Mouse (Mus musculus) left cerebral cortex, adult 18-20 months (tissue): Measurements from ENCODE around the gene Olfr769. TPM values are rescaled to one million over a fixed set of nuclear protein-coding genes. Genes with fewer than 3 reads are reported as not detected.
"Not testable (repeated sequence)": the region's sequence is repeated elsewhere in the genome, so short reads cannot be mapped to it uniquely, and the experiment has no call there.

Experiments
- DNase-seq, 2 experiments: peaks; one replicate each; pipeline ENCODE4 v3.0.0; 2021 to 2022; ENCODE audit warnings: low spot score in 2 of 2, mixed read lengths in 1 of 2
- long read RNA-seq, 2 experiments: library from polyadenylated mRNA; stranded (forward); transcript quantifications; one replicate each; pipeline ENCODE4 v2.0.0; 2021
- total RNA-seq, 2 experiments: library from RNA; stranded (reverse); gene quantifications; 2 replicates each; pipeline ENCODE4 v1.2.3; 2021

The Olfr769 gene
- total RNA-seq: not detected
- long read RNA-seq, experiment 1: 0 reads
- long read RNA-seq, experiment 2: 0 reads

DNA sequence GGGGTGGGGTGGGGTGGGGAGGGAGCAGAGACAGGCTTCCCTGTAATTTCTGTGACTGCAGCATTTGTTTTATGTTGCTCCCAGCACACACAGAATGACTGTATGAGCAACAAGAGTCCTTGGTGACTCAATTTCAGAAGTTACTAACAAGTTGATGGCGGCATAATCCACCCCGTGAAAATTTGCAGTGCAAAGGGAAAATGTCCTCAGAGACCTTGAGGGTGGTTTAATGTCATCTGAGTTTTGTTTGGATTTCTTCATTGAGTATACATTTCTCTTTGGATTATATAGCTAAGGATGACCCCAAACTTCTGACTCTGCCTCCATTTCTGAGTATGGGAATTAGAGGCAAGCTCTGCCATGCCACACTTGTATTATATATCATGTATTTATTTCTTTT is at the start of gene Olfr769:
TSS of gene Olfr769 (minus strand) at position 101 of the 400 bp plus-strand sequence.
- no peak for DNase-seq

DNA sequence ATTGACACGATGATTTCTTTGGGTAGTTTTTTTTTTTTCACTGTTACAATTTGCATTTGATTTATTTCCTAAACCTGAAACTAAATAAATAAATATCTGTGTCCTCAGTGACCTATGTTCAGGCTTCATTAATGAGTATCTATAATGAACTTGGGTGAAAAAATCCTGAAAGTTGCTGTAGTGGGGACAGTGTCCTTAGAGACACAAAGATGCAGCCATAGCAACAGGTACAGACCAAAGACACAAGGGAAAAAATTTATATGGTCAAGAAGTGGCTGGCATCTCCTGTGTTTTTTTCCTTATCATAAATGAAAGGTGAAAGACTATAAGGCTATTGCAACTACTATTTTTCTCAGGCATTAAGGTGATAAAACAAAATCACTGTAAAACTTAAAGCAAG is 47.0 kb upstream of the Olfr769 start, which contains the start of gene Olfr771:
TSS of gene Olfr771 (minus strand) at position 101 of the 400 bp plus-strand sequence.
- DNase-seq: no peak

DNA sequence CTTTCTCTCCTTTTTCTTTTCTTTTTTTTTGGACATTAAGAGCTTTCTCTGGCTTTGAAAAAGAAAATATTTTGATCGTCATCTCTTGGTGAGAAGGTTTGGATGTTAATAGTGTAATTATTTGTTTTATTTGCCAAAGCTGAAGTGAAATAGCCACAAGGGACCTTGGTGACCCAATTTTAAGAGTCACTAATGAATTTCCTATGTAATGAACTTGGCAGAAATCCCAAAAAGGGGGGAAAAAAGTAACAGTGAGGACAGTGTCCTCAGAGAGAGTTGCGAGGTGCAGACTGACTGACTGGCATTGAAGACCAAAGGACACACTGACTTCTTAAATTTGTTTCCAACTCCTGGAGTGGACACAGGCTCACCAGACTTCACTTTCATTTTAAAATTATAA is 21.2 kb upstream of the Olfr769 start, which contains the start of gene Olfr770:
TSS of gene Olfr770 (minus strand) at position 101 of the 400 bp plus-strand sequence.
- DNase-seq: no peak

DNA sequence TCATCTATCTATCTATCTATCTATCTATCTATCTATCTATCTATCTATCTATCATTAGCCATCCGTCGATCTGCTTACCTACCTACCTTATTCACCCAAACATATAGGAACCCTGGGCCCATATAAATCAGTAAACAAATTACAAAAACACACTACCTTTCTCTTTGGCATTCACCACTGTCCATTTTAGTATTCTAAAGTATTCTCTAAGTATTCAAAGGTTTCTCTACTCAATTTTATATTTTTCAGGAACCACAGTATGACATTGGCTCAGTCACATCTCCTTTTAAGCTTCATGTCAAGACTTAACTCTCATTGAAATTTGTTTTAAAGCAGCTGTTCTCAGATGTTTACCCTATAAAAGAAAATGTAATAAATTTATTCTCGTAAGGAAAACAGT is 2.5 kb downstream of the Olfr769 start:
- DNase-seq: no peak

DNA sequence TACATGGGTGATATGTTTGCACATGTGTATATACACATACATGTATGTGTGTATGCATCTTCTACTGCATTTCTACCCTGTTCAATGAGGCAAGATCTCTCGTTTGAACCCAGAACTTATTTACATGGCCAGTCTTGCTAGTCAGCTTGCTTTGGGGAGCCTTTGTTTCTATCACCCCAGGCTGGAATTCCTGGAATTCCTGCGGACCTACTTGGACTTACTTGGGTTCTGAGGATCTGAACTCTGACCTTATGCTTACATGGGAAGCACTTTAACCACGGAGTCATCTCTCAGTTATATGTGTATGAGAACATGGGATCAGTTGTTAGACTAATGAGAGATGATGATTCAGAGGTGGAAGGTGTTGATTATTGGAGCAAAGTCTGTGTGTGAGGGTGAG is 16.4 kb downstream of the Olfr769 start:
- DNase-seq: no peak

DNA sequence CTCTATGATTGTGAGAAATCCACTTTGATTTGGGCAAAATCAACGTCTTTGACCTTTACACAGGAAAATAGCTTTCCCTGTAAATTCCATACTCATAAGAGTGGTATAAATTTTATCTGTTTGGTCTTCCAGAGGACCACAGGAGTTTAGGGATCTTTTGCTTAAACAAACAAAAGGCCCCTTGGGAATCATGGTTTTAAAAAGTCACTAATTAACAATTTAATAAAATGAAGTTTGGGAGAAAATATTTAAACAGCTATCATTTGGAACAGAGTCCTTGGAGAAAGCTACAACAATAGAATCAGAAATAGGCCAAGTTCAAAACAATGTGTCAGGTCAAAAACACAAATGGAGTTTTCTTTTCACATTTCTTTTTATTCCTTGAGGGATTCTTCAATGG is 18.4 kb downstream of the Olfr769 start, which contains the start of gene Olfr768:
TSS of gene Olfr768 (minus strand) at position 101 of the 400 bp plus-strand sequence.
- DNase-seq: no peak

DNA sequence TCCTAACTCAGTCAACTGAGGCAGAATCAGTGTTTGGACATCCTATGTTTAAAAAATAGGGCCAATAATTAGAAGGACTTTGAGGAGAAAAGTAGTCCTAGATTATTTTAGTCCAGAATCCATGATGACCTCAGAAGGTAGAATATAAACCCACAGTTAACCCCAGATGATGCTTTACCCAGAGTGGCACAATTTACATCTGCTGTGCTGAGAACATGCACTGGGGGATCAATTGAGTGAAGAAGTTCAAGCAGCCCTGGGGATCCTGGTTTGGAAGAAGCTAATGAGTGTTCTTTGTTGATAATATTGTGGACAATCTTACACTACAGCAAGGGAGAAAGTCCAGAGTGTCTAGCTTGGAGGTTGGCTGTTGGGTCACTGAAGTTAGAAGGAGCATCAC is 34.9 kb downstream of the Olfr769 start, which contains the start of gene Olfr767:
TSS of gene Olfr767 (minus strand) at position 101 of the 400 bp plus-strand sequence.
- DNase-seq: not testable (repeated sequence)

DNA sequence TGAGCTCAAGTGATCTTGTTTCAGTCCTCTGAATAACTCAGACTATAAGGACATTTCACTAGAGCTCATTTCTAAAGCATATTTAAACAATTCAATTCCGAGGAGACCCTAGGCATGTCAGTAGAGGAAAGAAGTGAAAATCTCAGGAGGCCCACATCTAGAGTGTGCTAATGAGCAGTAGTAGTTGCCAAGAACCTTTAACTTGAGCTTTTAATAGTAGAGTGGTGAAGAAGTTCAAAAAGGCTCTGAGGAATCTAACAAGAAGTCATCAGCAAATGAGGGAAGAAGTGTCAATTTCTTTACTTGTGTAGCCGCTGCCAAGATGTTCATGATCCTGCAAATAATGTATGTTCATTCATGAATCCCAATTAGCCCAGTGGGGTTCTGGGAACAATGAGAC is 48.8 kb downstream of the Olfr769 start, which contains the start of gene Olfr766-ps1:
TSS of gene Olfr766-ps1 (minus strand) at position 101 of the 400 bp plus-strand sequence.
- no peak for DNase-seq

Other genes starting within 250 kb of the Olfr769 start
- gene Gdf11, start 226.1 kb downstream of the Olfr769 start, total RNA-seq: 10 to 100 TPM; 12.5 to 15.2 TPM
- gene Cd63, start 216.9 kb downstream of the Olfr769 start, total RNA-seq: 10 to 100 TPM; 69.1 to 71.4 TPM
- 1 to 10 TPM; 3.6 to 7.6 TPM for gene Rdh5, start 195.0 kb downstream of the Olfr769 start, total RNA-seq
- 10 to 100 TPM; 79.8 to 82.3 TPM for gene Bloc1s1, start 193.8 kb downstream of the Olfr769 start, total RNA-seq
- 10 to 100 TPM; 13.5 TPM for gene Itga7, start 184.0 kb downstream of the Olfr769 start, total RNA-seq
- gene Mettl7b, start 156.9 kb downstream of the Olfr769 start, total RNA-seq: not detected
- gene Olfr9, start 128.4 kb downstream of the Olfr769 start, total RNA-seq: not detected
- not detected for gene Olfr763, start 107.1 kb downstream of the Olfr769 start, total RNA-seq
- not detected for gene Olfr764-ps1, start 78.0 kb downstream of the Olfr769 start, total RNA-seq
- gene Olfr765, start 67.9 kb downstream of the Olfr769 start, total RNA-seq: not detected
- gene Olfr766-ps1, start 48.9 kb downstream of the Olfr769 start, total RNA-seq: not detected
- gene Olfr767, start 35.0 kb downstream of the Olfr769 start, total RNA-seq: not detected
- gene Olfr768, start 18.5 kb downstream of the Olfr769 start, total RNA-seq: not detected
- not detected for gene Olfr770, start 21.1 kb upstream of the Olfr769 start, total RNA-seq
- not detected for gene Olfr771, start 46.9 kb upstream of the Olfr769 start, total RNA-seq
- not detected for gene Olfr772, start 60.1 kb upstream of the Olfr769 start, total RNA-seq
- gene Olfr773, start 69.6 kb upstream of the Olfr769 start, total RNA-seq: not detected
- gene Olfr774, start 118.3 kb upstream of the Olfr769 start, total RNA-seq: not detected
- gene Olfr775, start 130.6 kb upstream of the Olfr769 start, total RNA-seq: not detected
- not detected for gene Olfr776, start 141.3 kb upstream of the Olfr769 start, total RNA-seq
- not detected for gene Olfr777, start 153.6 kb upstream of the Olfr769 start, total RNA-seq
- gene Olfr780, start 200.3 kb upstream of the Olfr769 start, total RNA-seq: not detected
- gene Olfr781, start 211.0 kb upstream of the Olfr769 start, total RNA-seq: not detected
- gene Olfr782, start 231.0 kb upstream of the Olfr769 start, total RNA-seq: not detected